In genomic region chr5:150152880-150153281, GRCm38 (mm10) we compare ENCODE assay signal across 13 mouse cellular contexts. TPM values are rescaled to one million over a fixed set of nuclear protein-coding genes. Genes with fewer than 3 reads are reported as not detected.
A peak's percentile ranks its signal among the peaks of the same experiment; 100 is the strongest.
DNase-seq lines count a peak whose midpoint lies in the region; ATAC-seq and TF ChIP-seq lines count a peak whose summit lies in the region.
"Had no signal": no experiment of that assay in that cellular context is flagged by ENCODE, and none has a peak within 500 bp of the region (broad histone marks: within the 10 kb centered on the region; RNA-seq: fewer than 3 reads in every experiment).

No protein-coding gene starts in this region.

- no peak overlapping the region for H3K4me3 ChIP-seq in forebrain, embryonic 14.5 days (ENCODE audit: low read depth, low read length)
- no peak overlapping the region for H3K4me3 ChIP-seq in forebrain, embryonic 11.5 days (ENCODE audit: low read depth, low read length)
- H3K4me3 ChIP-seq in layer of hippocampus, adult 2 months, result no peak overlapping the region
- no peak overlapping the region for H3K4me3 ChIP-seq in midbrain, embryonic 15.5 days
- no peak overlapping the region for H3K4me3 ChIP-seq in midbrain, embryonic 10.5 days
- no peak overlapping the region for H3K4me3 ChIP-seq in stomach, postnatal 0 days (ENCODE audit: low read depth, low read length)
- H3K4me3 ChIP-seq: neural tube, embryonic 13.5 days had no signal

- H3K4me2 ChIP-seq in forebrain, embryonic 14.5 days (ENCODE audit: low read length), result no peak overlapping the region
- H3K4me2 ChIP-seq in forebrain, embryonic 11.5 days (ENCODE audit: low read depth, low read length, severe bottlenecking), result no peak overlapping the region
- H3K4me2 ChIP-seq in midbrain, embryonic 15.5 days, result no peak overlapping the region
- H3K4me2 ChIP-seq in stomach, postnatal 0 days (replicated peaks; ENCODE audit: low read depth), result no peak overlapping the region
- H3K4me2 ChIP-seq: neural tube, embryonic 13.5 days had no signal

- H3K9me3 ChIP-seq in forebrain, embryonic 14.5 days (replicated peaks; ENCODE audit: control insufficient read depth, low read length), result no peaks in the 10 kb centered on the region
- H3K9me3 ChIP-seq in forebrain, embryonic 11.5 days (ENCODE audit: control insufficient read depth, low read length), result no peaks in the 10 kb centered on the region
- H3K9me3 ChIP-seq in midbrain, embryonic 15.5 days, result no peaks in the 10 kb centered on the region
- H3K9me3 ChIP-seq in midbrain, embryonic 10.5 days (replicated peaks), result no peaks in the 10 kb centered on the region
- no peaks in the 10 kb centered on the region for H3K9me3 ChIP-seq in stomach, postnatal 0 days (ENCODE audit: control insufficient read depth, low read length)
- H3K9me3 ChIP-seq: kidney, embryonic 15.5 days; neural tube, embryonic 13.5 days had no signal

- H3K36me3 ChIP-seq in forebrain, embryonic 14.5 days (ENCODE audit: control insufficient read depth, insufficient read depth, low read length), result no peaks in the 10 kb centered on the region
- no peaks in the 10 kb centered on the region for H3K36me3 ChIP-seq in forebrain, embryonic 11.5 days (ENCODE audit: control insufficient read depth, insufficient read depth, low read length)
- H3K36me3 ChIP-seq in midbrain, embryonic 15.5 days (replicated peaks), result no peaks in the 10 kb centered on the region
- no peaks in the 10 kb centered on the region for H3K36me3 ChIP-seq in midbrain, embryonic 10.5 days
- H3K36me3 ChIP-seq in stomach, postnatal 0 days (ENCODE audit: control insufficient read depth, insufficient read depth, low read length), result no peaks in the 10 kb centered on the region
- H3K36me3 ChIP-seq: kidney, embryonic 15.5 days; neural tube, embryonic 13.5 days had no signal

- ATAC-seq in forebrain, embryonic 14.5 days, result peak; percentile 52
- no peak for ATAC-seq in forebrain, embryonic 11.5 days (replicated peaks; ENCODE audit: low FRiP score)
- ATAC-seq in midbrain, embryonic 15.5 days (replicated peaks), result peak; percentile 48; the same call in 1 of the 2 replicates
- ATAC-seq in stomach, postnatal 0 days (ENCODE audit: low FRiP score, low TSS enrichment), result no peak
- ATAC-seq: activated CD4-positive, CD25-positive, alpha-beta regulatory T cell, adult 4 months had no signal

- TF ChIP-seq CTCF in layer of hippocampus, adult 2 months (conservative IDR thresholded peaks at IDR 0.05), result peak; percentile 61
- TF ChIP-seq CTCF in stomach, postnatal 0 days (IDR thresholded peaks at IDR 0.05; ENCODE audit: low read depth), result peak; percentile 29

- WGBS in forebrain, embryonic 14.5 days, result 63% methylated on average over 10 of the region's 10 CpGs
- 81% methylated on average over 10 of the region's 10 CpGs for WGBS in forebrain, embryonic 11.5 days
- WGBS in midbrain, embryonic 15.5 days, result 75% methylated on average over 10 of the region's 10 CpGs
- 85% methylated on average over 10 of the region's 10 CpGs for WGBS in midbrain, embryonic 10.5 days
- WGBS in stomach, postnatal 0 days, result 74% methylated on average over 10 of the region's 10 CpGs

- peak; percentile 65 for DNase-seq in forebrain, embryonic 14.5 days (ENCODE audit: low spot score)
- no peak for DNase-seq in forebrain, embryonic 11.5 days (ENCODE audit: low spot score)
- peak in 1 of 2 experiments; percentile 47 for DNase-seq in layer of hippocampus, adult 2 months (ENCODE audit: low spot score in 2 of 2)
- DNase-seq in layer of hippocampus, adult 11-12 months (ENCODE audit: low spot score), result no peak
- no peak for DNase-seq in midbrain, embryonic 10.5 days (ENCODE audit: low spot score)
- DNase-seq in stomach, postnatal 0 days (ENCODE audit: low spot score), result no peak
- no peak for DNase-seq in gastrocnemius, adult 8-10 months (ENCODE audit: low spot score in 2 of 2)
- DNase-seq: thymus, adult 18-20 months had no signal

- no peak for TF ChIP-seq EP300 in stomach, postnatal 0 days (optimal IDR thresholded peaks at IDR 0.05)

- H3K4me1 ChIP-seq in forebrain, embryonic 14.5 days (ENCODE audit: control insufficient read depth, insufficient read depth, low read length), result no peaks in the 10 kb centered on the region
- H3K4me1 ChIP-seq in forebrain, embryonic 11.5 days (replicated peaks; ENCODE audit: control insufficient read depth, insufficient read depth, low read length), result no peaks in the 10 kb centered on the region
- H3K4me1 ChIP-seq in midbrain, embryonic 15.5 days, result no peaks in the 10 kb centered on the region
- peaks cover 6% of the 10 kb centered on the region for H3K4me1 ChIP-seq in midbrain, embryonic 10.5 days
- no peaks in the 10 kb centered on the region for H3K4me1 ChIP-seq in stomach, postnatal 0 days (replicated peaks; ENCODE audit: control insufficient read depth, insufficient read depth)

- no peaks in the 10 kb centered on the region for H3K27me3 ChIP-seq in forebrain, embryonic 14.5 days (replicated peaks; ENCODE audit: control insufficient read depth, insufficient read depth, low read length)
- H3K27me3 ChIP-seq in forebrain, embryonic 11.5 days (ENCODE audit: control insufficient read depth, insufficient read depth, low read length), result no peaks in the 10 kb centered on the region
- no peaks in the 10 kb centered on the region for H3K27me3 ChIP-seq in midbrain, embryonic 15.5 days (replicated peaks)
- no peaks in the 10 kb centered on the region for H3K27me3 ChIP-seq in midbrain, embryonic 10.5 days (ENCODE audit: low read depth, poor library complexity, severe bottlenecking)
- H3K27me3 ChIP-seq in stomach, postnatal 0 days (ENCODE audit: control insufficient read depth, insufficient read depth, low read length), result no peaks in the 10 kb centered on the region
- H3K27me3 ChIP-seq: kidney, embryonic 15.5 days; neural tube, embryonic 13.5 days had no signal

- H3K9ac ChIP-seq in forebrain, embryonic 14.5 days (ENCODE audit: low read length), result no peak overlapping the region
- H3K9ac ChIP-seq in forebrain, embryonic 11.5 days (ENCODE audit: low read length), result no peak overlapping the region
- H3K9ac ChIP-seq in midbrain, embryonic 15.5 days, result no peak overlapping the region
- no peak overlapping the region for H3K9ac ChIP-seq in stomach, postnatal 0 days (ENCODE audit: low read length)
- H3K9ac ChIP-seq: liver, embryonic 14.5 days; neural tube, embryonic 13.5 days had no signal

- peak overlapping the region; percentile 63; the same call in 1 of the 2 replicates for H3K27ac ChIP-seq in forebrain, embryonic 14.5 days (ENCODE audit: low read depth, low read length)
- no peak overlapping the region for H3K27ac ChIP-seq in forebrain, embryonic 11.5 days (ENCODE audit: low read depth, low read length)
- H3K27ac ChIP-seq in layer of hippocampus, adult 2 months, result peak overlapping the region; percentile 95
- no peak overlapping the region for H3K27ac ChIP-seq in midbrain, embryonic 15.5 days
- no peak overlapping the region for H3K27ac ChIP-seq in midbrain, embryonic 10.5 days (replicated peaks)
- no peak overlapping the region for H3K27ac ChIP-seq in stomach, postnatal 0 days (replicated peaks)
- H3K27ac ChIP-seq: liver, embryonic 14.5 days; neural tube, embryonic 13.5 days had no signal

RNA-seq across cellular contexts. Expression of gene Fry, which starts 34.4 kb away (rescaled TPM):
- polyA plus RNA-seq in forebrain, embryonic 14.5 days (2014; fragmentation: Nextera tagmentation; extraction: Ambion mirVana), result 27.4 and 38.9 TPM in 2 replicates
- 8.2 and 8.4 TPM in 2 replicates for polyA plus RNA-seq in forebrain, embryonic 11.5 days (2014; fragmentation: Nextera tagmentation; extraction: Ambion mirVana)
- total RNA-seq in layer of hippocampus, adult 2 months (2021), result 100 to 1,000 TPM; 215 to 246 TPM
- 47.4 and 58.5 TPM in 2 replicates for polyA plus RNA-seq in midbrain, embryonic 15.5 days (2015; fragmentation: Nextera tagmentation; extraction: Ambion mirVana)
- 3.4 and 6.7 TPM in 2 replicates for polyA plus RNA-seq in midbrain, embryonic 10.5 days (2016; fragmentation: Nextera tagmentation; extraction: Ambion mirVana)
- 6.4 and 6.5 TPM in 2 replicates for polyA plus RNA-seq in stomach, postnatal 0 days (2015; fragmentation: Nextera tagmentation; extraction: Ambion mirVana)
- 10 to 100 TPM; 66.6 to 79.5 (median 70.9) TPM for total RNA-seq in gastrocnemius, adult 8-10 months (2022)

Comparison
In these comparisons a context has a peak if more than half of its experiments do, and no peak if none do; other contexts are left out.
1. ATAC-seq: peak in forebrain, embryonic 14.5 days (single experiment) and midbrain, embryonic 15.5 days (single experiment); none in forebrain, embryonic 11.5 days (single experiment) and stomach, postnatal 0 days (single experiment).
2. H3K27ac ChIP-seq: peak in forebrain, embryonic 14.5 days (single experiment) and layer of hippocampus, adult 2 months (single experiment); none in forebrain, embryonic 11.5 days (single experiment), midbrain, embryonic 15.5 days (single experiment), midbrain, embryonic 10.5 days (single experiment) and stomach, postnatal 0 days (single experiment).